Mouse (Mus musculus) heart, postnatal 10 days (tissue): ENCODE data around the gene Lst1. TPM values are rescaled to one million over a fixed set of nuclear protein-coding genes. Genes with fewer than 3 reads are reported as not detected.
A peak's percentile ranks its signal among the peaks of the same experiment; 100 is the strongest.
"Not testable (repeated sequence)": the region's sequence is repeated elsewhere in the genome, so short reads cannot be mapped to it uniquely, and the experiment has no call there.

ENCODE experiments used
- DNase-seq, 2 experiments: peaks; one replicate each; pipeline ENCODE4 v3.0.0; 2021
- intact Hi-C: fragments of 180-260 bp; cut with DNase I; formaldehyde crosslinking; loops from one replicate; pipeline ENCODE4 v1.15.1; 2025
- total RNA-seq, 2 experiments: library from RNA; stranded (reverse); gene quantifications; 2 replicates each; pipeline ENCODE4 v1.2.3; 2021

Lst1 gene
- total RNA-seq: 1 to 10 TPM; 2.8 to 4.5 TPM

DNA sequence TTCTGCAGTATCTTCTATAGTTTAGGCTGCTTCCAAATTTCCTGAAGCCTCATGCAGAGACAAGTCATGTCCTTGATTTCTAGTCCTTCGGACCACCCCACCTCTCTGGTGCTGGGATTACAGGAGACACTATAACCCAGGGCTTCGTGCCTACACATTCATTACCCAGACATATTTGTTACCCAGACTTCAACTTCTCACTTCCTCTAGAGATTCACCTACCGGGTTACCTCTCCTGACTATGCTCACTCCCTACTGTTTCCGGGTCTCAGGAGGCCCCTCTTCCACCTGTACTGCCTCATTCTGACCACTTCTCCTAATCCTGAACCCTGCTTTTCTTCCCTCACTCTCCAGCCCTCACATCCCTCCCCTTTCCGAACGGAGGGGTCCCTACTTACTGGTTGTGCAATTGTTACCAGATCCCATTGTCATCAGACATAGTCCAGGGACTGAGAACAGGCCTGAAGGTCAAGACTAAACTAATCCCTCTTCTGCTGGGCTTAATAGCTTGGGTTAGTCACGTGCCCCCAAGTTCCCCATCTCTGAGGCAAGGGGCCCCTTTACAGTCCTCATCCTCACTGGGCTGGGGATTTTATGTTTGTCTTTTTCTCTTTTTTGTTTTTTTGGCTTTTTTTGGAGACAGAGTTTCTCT, at the start of gene Lst1:
TSS of gene Lst1 (minus strand) at position 481 of the 652 bp plus-strand sequence.
- intact Hi-C loops: no loop called here
- no peak for DNase-seq

GRCm38 (mm10) chr17:35237504-35237903, 49.3 kb upstream of the Lst1 start:
- no peak for DNase-seq
- intact Hi-C loops: loop anchor here (5.0 to 10.0 kb wide), 3 partner anchors 115 to 393 kb away; partner anchors contain the start of genes Csnk2b, Gpank1 and Vars

GRCm38 (mm10) chr17:35236996-35237395, 48.8 kb upstream of the Lst1 start:
- DNase-seq: peak in 1 of 2 experiments; percentile 5
- intact Hi-C loops: loop anchor here (1.0 to 10.0 kb wide), 4 partner anchors 59 to 392 kb away; partner anchors contain the start of genes Csnk2b, Gpank1 and Vars

GRCm38 (mm10) chr17:35236390-35236746, 48.1 kb upstream of the Lst1 start:
- intact Hi-C loops: loop anchor here (1.0 to 10.0 kb wide), 4 partner anchors 58 to 392 kb away; partner anchors contain the start of genes Csnk2b, Gpank1 and Vars
- DNase-seq: peak; percentile 98 to 99

- peak; percentile 93 to 94 for DNase-seq
- intact Hi-C loops: loop anchor here (1.0 to 10.0 kb wide), 4 partner anchors 58 to 391 kb away; partner anchors contain the start of genes Csnk2b, Gpank1 and Vars
Observed at GRCm38 (mm10) chr17:35235614-35236389, 47.6 kb upstream of the Lst1 start, which contains the start of gene Nfkbil1. TSS of gene Nfkbil1 (minus strand) at chr17:35235792.

DNA sequence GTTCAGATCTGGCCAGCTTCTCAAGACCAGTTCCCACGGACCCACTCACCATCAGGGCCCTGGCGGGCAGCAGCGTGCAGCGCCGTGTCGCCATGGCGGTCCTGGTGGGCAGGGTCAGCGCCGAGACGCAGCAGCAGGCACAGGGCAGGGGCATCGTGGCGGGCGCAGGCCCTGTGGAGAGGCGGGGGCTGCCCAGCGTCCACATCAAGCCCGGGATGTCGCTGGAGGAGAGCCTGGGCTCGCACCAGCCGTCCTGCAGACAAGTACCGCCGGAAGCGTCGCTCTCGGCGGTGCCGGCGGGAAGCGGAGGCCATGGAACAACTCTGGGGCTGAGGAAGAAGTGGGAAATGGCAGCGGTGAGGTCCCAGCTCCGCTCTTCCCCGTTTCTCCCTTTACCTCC, 46.7 kb upstream of the Lst1 start:
- DNase-seq: peak in 1 of 2 experiments; percentile 67
- intact Hi-C loops: loop anchor here (5.0 to 10.0 kb wide), 3 partner anchors 113 to 390 kb away; partner anchors contain the start of genes Csnk2b, Gpank1 and Vars

- intact Hi-C loops: loop anchor here (10.0 kb wide), 2 partner anchors 229 to 389 kb away; partner anchors contain the start of gene Vars
- not testable (repeated sequence) for DNase-seq
Observed at GRCm38 (mm10) chr17:35234090-35234489, 45.9 kb upstream of the Lst1 start.

GRCm38 (mm10) chr17:35233114-35233980, 45.1 kb upstream of the Lst1 start, which contains the start of gene Atp6v1g2:
TSS of gene Atp6v1g2 (plus strand) at chr17:35233660.
- intact Hi-C loops: loop anchor here (2.0 to 10.0 kb wide), 3 partner anchors 67 to 389 kb away; partner anchors contain the start of gene Vars
- no peak for DNase-seq

DNA sequence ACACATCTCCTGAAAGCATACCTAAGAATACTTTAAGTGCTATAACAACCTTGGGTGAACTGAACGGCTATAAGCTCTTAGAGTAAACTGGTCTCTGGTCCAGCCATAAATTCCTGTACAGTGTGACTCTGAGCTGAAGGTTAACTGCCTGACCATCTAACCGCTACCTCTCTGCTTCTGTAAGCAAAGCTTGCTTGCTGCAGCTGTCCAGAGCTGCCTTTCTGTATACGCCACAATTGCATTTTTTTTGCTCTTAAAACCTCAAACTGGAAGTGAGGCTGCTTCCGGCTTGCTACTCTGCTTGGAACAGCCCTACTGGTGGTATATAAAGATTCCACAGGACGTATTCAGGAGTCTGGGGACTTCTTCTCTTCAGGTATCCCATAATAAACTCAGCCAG, 44.4 kb upstream of the Lst1 start:
- intact Hi-C loops: loop anchor here (1.0 to 10.0 kb wide), 4 partner anchors 54 to 388 kb away; partner anchors contain the start of gene Vars
- no peak for DNase-seq

DNA sequence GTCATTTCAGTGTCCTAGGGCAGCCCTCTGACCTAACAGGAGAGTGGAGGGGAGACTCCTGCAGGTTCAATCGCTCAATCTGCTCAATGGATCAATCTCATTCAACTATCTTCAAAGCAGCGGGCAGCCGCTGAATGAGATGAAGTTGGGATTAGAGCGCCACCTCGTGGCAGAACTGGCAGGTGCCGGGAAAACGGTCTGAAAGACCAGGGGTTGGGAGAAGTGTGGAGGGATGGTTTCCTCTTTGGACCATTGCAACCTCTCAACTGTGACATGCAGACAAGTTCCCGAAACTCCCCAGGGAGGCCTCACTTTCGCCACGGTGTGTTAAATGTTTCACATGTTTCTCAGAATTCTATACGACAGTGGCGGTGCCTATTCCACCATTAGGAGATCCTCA, 43.8 kb upstream of the Lst1 start:
- intact Hi-C loops: loop anchor here (1.0 to 10.0 kb wide), 4 partner anchors 54 to 387 kb away; partner anchors contain the start of gene Vars

GRCm38 (mm10) chr17:35231022-35231421, 42.8 kb upstream of the Lst1 start:
- intact Hi-C loops: loop anchor here (10.0 kb wide), 2 partner anchors 226 to 386 kb away; partner anchors contain the start of gene Vars
- no peak for DNase-seq

More for the DNA sequence above, 43.8 kb upstream of the Lst1 start:
- peak; percentile 88 to 93 for DNase-seq

- DNase-seq: no peak
- intact Hi-C loops: loop anchor here (2.0 kb wide), 1 partner anchor 32 kb away; the partner anchor contains the start of gene Ltb
Observed at GRCm38 (mm10) chr17:35226561-35227046, 38.4 kb upstream of the Lst1 start.

DNA sequence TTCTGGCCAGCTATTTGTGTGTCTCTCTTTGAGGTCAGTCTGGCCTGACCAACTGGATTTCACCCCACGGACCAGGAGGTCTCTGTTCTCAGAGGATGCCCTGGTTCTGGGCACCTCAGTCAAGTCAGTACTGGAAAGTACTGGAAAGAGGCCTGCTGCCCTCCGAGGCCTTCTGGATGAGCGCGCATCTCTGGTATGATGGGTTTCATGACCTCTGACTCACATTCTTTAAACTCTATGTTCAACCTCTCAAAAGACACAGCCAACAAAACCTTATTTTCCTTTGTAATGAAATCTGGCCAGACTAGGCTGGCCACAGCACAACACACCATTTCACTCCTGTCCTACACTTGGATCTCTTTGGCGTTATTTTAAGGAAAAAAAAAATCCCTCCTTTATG, 37.2 kb upstream of the Lst1 start:
- intact Hi-C loops: no loop called here

DNA sequence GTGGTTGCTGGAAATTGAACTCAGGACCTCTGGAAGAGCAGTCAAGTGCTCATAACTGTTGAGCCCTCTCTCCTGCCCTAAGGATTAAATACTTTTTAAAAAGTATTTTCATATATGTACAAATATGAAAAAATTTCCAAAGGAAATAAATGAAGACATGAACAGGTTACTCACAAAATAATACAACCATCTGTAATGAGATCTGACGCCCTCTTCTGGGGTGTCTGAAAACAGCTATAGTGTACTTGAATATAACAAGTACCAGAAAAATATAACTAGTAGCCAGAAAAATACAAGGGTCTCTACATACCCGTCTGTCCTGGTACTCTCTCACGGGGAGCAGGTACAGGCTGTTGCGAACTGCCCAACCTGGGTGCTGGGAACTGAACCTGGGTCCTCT, 36.4 kb upstream of the Lst1 start:
- intact Hi-C loops: no loop called here
- no peak for DNase-seq

More for the DNA sequence above, 37.2 kb upstream of the Lst1 start:
- DNase-seq: no peak

GRCm38 (mm10) chr17:35222299-35222698, 34.1 kb upstream of the Lst1 start:
- DNase-seq: peak in 1 of 2 experiments; percentile 32
- intact Hi-C loops: no loop called here

DNA sequence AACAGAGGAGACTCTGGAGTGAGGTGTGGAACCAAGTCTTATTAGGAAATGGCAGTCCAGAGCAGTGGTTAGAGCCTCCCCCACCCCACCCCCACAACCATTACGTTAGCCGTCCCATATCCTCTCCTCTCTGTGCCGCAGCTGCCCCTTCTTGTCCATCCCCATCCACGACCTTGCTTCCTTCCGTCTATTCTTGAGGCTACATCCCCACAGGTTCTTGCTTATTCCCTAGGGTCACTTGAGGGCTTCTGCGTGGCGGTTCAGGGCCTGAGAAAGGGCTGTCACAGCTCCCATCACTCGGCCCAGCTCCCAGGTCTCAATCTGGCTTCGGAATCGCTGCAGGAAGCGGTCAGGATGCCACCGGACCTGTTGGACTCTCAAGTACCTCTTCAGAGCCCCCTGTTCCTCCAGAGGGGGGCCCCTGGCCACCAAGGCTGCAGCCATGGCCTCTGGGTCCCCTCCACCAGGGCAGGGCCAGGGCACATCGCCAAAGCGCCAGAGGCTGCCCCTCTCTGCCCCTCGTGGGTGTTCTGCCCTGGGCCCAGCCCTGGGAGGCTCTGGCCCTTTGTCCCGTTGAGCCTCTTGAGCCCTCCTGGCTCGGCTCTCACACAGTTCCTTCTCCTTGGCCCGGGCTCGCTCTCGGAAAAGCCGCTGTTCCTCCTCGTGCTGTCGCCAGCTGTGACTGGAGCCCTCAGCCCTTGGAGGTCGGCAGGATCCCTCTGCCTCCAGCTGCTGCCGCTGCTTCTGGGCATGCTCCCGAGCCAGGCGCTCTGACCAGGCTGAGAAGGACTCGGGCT, 32.1 kb upstream of the Lst1 start, which contains the start of gene Gm16181:
TSS of gene Gm16181 (plus strand) at position 679 of the 797 bp plus-strand sequence.
- DNase-seq: peak; percentile 75 to 77
- intact Hi-C loops: no loop called here

DNA sequence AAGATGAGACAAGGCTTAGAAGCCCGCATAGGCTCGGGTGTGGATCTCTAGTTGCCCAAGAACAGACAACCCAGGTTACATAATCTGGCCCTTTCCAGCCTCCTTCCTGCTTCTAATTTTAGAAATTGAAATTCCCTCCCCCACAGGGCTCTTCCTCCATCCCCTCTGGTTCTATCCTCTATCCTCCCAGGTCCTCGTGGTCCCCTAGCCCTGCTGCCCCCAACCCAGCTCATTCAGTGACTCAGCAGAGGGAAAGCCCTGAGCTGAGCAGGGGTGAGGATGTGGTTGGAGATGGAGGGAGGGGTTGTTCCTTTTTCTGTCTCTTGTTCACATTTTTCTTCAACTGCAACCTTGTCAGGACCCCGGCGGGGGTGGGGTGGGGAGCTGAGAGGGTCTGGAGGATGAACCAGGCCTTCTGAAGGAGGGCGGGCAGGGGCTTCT, 31.4 kb upstream of the Lst1 start:
- intact Hi-C loops: loop anchor here (2.0 kb wide), 1 partner anchor 19 kb away; no protein-coding TSS in a partner anchor
- DNase-seq: no peak

DNA sequence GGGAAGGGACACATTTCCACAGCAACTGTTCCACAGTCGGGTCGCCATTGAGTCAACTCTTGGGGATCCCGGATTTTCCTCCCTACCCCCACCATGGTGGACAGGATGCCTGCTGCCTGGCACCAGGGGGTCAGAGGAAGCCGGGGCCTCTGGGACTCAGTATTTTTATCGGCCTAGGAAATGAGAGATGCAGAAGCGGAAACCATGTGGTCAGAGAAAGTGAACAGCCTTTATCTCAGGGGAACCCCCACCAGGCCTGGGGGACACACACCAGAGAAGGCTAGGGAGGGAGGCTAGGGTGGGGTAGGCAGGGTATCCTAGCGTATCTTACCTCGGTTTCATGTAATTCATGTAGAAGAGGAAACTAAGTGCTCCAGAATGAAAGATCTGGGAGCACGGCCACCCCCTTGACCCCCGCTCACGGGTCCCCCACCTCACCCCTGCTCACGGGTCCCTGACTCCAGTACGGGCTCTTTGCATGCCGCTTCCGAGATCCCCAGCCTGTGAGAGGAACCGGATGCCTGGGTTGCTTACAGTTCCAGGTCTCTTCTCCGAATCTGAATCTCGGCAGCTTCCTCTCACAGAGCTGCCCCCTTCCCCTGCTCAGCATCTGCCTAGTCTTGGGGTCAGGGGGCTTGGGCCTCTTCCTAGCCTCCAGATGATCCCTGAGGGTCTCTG, 30.4 kb upstream of the Lst1 start:
- intact Hi-C loops: loop anchor here (2.0 kb wide), 1 partner anchor 18 kb away; no protein-coding TSS in a partner anchor
- peak in 1 of 2 experiments; percentile 71 for DNase-seq
